Mouse (Mus musculus) CD8-positive naive resting alpha-beta T cell, adult 2 months (primary cell): ENCODE measurements around the gene Borcs5.
A peak's percentile ranks its signal among the peaks of the same experiment; 100 is the strongest.

Source experiments
- DNase-seq, 2 experiments: peaks; one replicate each; pipeline ENCODE4 v3.0.0; 2022; ENCODE audit warnings: low read depth in 2 of 2, low spot score in 2 of 2

Gene Borcs5

DNA sequence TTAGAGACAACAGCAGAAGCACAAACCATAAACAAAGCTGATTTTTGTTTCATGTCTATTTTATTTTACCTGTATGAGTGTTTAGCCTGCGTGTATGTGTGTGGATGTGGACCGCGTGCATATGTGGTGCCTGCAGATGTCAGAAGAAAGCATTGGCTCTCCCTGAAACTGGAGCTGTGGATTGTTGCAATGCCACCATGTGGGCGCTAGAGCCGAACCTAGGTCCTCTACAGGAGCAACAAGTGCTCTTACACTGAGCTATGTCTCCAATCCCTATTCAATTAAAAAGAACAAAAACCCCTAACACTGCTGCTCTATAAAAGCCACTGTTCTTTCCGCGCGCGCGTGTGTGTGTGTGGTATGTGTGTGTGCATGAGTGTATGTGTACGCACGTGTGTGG lies 13.9 kb upstream of the Borcs5 start:
- no peak for DNase-seq

DNA sequence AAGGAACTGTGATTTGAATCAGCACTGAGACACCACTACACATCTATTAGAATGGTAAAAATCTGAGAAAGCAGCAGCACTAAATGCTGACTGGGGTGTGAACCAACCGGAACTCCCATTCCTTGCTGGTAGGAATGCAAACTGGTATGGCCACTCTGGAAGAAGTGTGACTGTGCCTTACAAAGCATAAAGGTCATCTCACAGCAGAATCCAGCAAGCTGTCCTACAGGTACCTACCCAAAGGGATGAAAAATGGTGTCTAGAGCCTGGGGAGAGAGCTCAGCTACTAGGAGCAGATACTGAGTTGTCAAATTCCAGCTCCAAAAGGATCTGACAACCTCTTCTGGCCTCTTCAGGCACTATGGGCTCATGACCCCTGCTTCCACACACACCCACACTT lies 12.7 kb upstream of the Borcs5 start:
- no peak for DNase-seq

DNA sequence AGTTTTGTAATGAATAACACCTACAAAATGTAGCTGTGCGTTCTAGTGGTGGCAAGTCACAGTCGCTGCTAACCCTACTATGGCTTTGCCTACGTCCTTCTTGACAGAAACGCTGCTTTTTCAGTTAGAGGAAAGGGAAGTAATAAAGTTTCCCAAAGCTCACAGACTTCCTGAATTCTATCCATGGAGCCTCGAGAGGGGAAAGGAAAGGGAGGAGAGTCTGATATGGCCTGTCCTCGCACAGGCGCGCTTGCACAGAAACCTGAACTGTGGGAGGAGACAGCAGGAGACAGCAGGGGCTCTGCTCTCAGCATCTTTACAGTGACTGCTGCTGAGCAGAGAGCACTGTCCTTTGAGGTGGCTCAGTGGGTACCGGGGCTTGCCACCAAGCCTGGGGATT lies 8.9 kb upstream of the Borcs5 start:
- DNase-seq = no peak

DNA sequence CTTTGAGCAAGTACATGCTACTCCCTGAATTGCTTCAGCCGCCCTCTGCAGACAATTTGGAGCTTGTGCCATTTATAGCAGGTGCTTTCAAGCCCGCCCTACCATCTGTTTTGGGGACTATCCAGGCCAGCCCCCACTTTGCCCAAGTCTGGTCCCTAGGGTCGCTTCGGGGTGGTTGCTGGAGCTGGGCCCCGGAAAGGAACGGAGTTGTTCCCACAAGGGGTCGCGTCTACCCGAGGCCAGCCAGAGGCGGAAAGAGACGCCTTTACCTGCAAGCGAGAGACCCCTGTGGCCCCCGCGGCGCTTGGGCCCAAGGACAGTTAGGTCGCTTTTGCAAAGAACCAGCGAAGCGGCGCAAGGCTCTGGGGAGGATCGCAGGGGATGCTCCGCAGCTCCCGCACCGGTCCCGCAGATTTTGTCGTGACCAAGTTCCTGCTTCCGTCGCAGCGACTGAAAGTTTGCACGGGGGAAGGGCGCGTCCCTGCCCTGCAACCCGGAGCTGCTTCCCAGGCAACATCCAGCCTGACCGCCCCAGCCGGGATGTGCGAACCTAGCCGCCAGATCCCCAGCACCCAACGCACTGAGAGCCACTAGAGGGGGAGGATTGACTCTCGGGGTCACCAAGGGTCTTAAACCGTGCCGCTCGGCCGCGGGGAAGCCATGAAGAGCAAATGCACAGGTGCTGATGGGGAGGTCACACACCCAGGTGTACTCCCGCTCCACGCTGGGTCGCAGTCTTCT lies 7.2 kb upstream of the Borcs5 start, which contains the start of gene Mansc1:
Mansc1 (minus strand) TSS at position 542 of the 741 bp plus-strand sequence.
- DNase-seq = peak; percentile 20 to 30

DNA sequence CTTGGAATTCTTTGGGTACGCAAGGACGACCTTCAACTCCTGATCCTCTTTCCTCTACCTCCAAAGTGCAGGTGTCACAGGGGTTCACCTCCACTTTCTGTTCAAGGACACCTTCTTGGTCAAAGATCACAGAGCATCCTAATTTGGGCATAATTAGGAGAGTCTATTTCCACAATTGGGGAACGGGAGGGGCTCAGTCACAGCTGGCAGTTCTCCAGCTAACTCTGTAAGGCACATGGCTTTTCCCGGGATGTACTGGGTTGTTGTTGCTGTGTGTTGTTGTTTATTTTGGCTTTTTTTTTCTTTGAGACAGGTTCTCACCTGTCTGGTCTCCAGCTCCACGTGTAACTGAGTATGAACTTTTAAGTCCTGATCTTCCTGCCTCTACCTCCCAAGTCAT lies 6.6 kb upstream of the Borcs5 start:
- no peak for DNase-seq

DNA sequence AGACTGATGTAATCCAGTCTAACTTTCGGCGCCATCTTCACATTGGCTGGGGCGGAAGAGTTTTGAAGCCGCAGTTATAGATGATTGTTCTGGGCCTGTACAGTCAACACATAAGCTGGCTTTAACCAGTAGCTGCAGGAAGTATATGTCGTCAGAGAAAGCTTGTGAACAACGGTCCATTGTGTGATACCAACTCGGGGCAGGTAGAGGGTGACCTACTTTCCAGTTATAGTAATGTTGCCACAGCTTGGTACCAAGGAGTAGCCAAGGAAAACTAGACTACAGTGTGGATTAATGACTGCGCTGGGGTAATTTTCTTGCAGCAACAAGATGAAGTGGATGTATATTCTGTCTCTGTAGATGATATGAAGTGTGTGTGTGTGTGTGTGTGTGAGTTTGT lies 5.8 kb upstream of the Borcs5 start:
- DNase-seq = no peak

DNA sequence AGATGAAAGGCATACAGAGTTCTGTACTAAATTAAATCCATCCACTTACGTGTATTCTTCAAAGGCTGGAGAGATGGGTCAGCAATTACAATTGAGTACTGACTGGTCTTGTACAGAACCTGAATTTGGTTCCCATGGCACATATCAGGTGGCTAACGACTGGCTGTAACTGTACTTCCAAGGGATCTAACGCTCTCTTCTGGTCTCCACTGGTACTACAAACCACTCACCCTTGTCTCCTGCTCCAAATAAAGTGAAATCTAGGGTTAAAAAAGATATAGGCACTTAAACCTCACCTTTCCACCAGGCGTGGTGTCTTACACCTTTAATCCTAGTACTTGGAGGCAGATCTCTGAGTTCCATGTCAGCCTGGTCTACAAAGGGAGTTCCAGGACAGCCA lies 2.8 kb upstream of the Borcs5 start:
- DNase-seq = no peak

DNA sequence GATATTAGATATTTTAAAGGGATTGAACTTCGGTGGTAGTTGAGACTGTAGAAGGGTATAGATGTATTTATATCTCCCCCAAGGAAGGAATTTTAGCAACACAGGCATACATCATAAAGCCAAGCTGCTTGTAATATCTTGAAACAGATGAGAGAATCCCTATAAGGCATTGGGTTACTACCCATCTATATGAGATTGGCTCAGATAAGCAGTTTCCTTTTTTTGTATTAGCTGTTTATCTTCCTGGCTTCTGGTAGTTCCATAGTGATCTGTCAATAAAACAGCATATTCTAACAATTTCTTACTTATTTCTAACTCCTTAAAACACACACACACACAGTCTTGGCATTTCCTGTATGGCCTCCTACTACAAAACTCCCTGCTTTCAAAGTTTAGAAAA lies 590 bp downstream of the Borcs5 start:
- no peak for DNase-seq

DNA sequence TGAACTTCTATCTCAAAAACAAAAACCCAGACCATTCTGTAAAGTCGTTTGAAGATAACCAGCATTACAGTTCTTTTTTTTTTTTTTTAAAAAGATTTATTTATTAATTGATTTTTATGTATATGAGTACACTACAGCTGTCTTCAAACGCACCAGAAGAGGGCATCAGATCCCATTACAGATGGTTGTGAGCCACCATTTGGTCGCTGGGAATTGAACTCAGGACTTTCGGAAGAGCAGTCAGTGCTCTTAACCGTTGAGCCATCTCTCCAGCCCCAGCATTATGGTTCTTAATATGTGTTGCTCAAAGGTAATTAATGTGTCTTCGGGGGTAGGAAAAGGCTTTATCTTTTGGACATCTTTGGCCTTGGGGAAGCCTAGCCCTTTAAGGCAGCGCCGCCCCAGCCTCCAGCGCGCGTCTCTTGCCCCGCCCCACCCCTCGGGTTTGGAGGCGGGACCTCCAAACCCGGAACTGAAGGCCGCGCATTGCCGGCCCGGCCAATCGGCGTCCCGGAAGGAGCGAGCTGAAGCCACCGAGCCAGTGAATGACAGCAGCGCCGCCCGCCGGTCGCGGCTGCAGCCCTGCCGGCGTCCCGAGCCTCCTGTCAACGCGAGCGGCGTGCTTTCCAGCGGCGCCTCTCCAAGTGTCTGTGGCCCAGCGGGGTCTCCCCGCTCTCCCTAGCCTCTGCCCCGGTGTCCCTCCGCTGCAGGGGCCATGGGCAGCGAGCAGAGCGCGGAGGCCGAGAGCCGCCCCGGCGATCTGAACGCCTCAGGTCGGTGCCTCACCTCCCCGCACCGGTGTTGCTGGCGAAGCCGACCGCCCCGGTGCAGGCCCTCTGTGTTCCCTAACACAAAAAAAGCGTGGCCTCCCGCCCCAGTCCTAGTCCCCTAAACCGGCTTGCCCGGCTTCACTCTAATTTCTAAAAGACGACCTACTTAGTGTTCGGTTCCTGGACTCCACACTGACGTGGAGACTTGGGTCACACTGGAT lies 1.5 kb downstream of the Borcs5 start:
- DNase-seq = peak; percentile 87 to 90

DNA sequence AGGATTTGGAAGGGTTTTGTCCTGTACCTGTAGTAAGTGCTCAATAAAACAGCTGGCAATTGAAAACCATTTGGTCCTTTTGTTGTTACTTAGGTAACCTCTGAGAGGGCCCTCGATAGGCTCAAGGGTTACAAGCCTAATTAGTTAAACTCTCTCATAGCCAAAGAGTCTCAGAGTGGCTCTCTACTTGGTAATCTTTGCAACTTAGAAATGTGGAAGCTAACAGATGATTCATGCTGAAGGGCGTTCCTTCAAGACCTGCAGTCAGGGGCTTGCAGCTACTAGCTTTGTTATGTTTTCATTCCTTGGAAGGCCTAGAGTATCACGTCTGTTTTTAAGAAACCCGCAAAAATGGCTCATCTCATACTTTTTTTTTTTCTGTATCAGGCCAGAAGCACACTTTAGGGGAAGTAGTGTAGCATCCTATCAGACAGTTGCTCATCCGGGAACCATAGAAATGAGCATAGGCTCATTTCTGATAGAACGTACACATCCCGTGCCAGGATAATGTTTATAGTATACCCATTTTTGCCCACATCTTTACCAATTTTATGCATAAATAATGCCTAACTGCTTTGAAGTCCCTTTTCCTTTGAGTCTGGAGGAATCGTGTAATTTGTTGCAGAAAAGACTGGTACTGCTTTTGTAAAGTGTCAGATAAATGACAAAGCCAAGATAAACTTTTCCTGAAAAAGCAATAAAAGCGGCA lies 2.6 kb downstream of the Borcs5 start:
- no peak for DNase-seq

DNA sequence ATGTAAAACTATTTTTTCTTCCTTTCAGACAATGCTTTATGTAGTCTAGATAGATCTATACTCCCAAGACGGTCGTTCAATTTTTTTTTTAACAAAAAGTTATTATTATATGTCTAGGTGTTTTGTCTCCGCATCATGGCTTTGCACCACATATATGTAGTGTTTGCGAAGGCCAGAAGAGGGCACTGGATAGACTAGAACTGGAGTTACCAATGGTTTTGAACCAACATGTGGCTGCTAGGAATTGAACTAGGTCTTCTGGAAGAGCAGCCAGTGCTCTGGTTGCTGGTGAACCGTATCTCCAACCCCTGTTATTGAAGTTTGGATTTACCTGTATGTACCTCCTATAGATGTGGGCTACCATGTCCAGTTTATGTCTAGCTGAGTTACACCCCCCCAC lies 4.0 kb downstream of the Borcs5 start:
- no peak for DNase-seq

DNA sequence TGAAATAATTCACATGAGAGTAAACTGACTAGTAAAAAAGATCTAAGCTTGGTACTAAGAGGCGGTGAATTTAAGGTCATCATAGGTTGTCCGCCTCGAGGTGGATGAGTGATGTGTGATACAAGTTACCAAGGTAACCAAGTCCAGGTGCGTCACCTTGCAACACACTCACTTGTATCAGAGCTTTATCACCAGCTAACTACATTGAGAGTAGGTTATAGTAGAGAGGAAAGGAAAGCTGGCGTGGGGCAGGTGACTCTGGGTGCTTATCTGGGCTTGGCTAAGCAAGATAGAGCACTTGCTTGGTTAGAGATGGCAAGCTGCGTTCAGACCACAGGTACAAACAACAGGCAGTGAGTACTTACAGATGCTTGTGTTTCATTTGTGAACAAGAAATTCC lies 7.5 kb downstream of the Borcs5 start:
- no peak for DNase-seq

DNA sequence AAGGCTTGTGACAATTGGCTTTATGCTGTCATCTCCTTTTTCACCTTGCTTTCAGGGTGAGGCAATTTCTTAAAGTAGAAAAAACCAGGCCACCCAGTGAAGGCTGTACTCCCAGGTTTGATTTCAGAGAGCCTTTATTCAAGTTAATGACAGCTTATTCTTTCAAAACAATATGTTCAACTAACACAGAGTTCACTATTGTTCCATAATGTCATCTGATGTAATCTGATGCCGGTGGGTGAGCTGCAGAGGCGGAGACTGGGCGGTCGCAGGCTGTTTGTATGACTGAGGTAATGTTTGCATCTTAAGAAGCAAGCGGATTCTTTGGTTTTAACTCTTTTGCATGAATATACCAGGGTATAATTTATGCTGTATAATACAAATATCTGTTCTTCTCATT lies 8.3 kb downstream of the Borcs5 start:
- no peak for DNase-seq

DNA sequence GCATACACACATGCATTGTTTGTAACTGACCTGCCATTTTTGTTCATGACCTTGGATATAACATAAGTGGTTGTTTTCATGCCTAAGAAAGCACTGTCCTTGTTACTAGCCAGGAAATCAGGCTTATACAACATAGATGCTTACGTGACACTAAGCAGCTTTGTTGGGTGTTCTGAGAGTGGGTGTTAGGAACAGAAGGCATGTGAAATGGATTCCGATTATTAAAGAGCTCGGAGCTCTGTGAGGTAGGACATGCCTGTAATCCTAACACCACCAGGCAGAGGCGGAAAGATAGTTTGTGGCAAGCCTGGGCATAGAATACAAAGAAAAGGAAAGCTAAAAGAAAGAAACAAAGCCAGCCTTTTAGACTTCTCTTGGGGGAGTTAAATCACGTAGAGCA lies 9.0 kb downstream of the Borcs5 start:
- DNase-seq = no peak

DNA sequence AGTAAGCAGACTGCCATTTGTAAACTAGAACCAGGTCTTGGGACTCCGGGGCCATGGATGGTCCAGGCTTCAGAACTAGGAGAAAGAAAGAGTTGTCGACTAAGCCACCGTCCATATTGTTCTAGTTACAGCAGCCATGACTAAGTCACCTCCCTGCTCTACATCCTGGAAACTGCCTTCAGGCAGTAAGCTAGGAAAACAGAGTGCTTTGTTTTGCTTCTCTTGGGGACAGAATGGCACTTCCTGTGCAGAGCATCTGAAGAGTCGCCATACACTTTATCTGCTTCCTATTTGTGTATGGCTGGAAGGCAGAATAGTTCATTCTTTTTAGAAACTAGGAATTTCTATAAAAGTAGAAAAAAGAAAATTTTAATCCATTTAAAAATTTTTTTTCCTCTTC lies 17.2 kb downstream of the Borcs5 start:
- no peak for DNase-seq

DNA sequence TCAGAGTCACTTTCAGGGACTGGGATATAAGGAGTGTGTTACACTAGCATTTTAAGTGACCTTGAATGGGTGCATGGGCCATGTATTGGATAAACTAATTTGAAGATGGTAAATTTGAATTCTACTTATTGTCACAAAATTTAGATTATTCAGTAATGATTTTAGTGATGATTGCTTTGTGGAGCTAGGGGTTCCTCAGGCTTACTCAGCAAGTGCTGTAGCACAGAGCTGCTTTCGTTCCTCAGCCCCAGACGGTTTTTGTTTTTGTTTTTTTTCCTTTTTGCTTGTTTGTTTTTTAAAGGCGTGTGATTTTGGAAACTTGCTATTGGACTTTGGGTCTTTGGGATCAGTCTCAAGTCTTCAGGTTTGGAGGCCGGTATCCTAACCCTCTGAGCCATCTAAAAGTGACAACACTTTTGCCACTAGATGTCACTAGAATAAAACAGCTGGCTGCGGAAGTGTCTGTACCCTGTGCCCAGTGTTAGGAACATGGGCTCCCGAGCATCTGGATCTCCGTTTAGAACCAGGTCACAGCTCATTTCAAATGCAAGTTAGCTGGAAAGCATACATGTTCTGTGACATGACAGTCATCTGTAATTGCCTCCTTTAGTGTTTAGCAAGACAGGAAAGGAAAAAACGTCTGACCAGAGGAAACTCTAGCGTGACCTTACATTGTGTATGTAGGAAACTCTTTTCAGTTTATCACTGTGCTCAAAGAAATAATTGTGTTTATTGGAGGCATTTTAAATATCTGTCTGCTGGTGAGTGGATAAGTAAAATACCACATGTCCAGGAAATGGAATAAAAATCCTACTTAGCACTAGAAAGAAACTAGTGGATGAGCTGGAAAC lies 20.0 kb downstream of the Borcs5 start:
- peak; percentile 29 to 34 for DNase-seq

DNA sequence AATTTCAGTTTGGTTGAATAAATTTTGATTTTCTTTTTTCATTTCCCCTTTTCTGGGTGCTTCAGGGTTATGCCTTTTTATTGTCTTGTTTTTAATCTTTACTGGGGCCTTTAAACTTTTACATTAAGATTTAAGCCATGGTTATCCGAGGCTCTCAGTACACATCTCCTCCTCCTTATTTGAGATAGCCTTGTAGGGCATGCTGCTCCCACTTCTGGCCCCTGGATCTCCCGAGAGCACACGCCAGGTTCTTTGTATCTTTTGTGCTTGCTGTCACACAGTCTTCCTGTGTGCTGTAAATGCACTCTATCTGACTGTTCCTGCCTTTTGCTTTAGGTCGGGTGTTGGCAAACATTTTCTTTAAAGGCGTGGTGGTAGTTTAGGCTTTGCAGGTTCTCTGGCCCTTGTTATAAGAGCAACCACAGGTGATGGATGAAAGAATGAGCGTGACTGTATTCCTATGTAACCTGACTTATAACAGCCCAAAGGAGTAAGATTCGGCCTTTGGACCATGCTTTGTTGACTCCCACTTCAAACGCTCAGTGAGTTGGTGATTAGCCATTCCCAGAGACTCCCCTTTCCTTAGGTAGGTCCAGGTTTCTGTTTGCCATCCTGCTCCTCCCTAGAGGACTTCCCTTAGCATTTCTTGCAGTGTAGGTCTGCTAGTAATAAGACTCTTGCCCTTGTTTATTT lies 21.6 kb downstream of the Borcs5 start:
- no peak for DNase-seq

DNA sequence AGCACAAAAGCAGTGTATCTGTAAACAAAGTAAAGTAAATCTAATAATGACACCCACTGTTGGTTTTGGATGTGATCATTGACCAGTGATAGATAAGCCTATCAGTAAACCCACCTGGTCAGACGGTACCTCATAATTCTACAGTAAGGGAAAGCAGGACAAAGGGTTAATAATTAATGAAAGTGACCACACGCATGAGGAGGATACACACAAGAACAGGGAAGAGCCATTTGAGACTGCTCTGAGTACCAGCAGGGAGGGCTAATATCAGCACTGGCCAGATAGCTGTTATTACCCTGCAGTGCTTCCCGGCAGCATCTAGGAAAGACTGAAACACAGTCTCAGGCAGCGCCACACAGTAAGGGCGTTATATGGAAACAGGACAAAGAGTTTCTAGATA lies 25.3 kb downstream of the Borcs5 start:
- no peak for DNase-seq

DNA sequence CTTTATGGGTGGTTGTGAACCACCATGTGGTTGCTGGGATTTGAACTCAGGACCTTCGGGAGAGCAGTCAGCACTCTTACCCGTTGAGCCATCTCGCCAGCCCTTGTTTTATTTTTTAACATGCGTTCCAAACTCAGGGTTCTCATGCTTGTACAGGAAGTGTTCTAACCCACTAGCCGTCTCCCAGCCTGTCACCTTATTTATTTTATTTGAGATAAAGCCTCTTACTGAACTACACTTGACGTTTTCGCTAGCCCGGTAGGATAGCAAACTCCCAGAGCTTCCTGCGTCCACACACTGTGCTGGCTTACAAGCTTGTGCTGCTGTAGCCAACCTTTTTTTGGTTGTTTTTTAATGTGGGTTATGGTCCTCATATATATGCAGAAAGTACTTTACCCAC lies 26.5 kb downstream of the Borcs5 start:
- no peak for DNase-seq

DNA sequence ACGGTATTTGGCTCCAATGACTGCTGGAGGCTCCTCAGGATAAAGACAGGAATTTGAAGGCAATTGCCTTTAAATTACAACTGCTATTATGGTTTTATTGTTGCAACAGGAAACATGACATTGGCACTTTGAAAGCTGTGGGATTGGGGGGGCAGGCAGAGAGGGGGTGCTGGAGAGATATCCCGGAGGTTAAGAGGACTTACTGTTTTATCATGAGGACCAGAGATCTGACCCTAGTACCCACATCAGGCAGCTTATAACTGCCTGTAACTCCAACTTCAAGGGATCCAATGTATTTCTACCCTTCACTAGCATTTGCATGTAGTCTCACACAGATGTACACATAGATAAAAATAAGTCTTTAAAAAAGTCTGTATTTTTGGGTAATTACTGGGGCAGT lies 29.2 kb downstream of the Borcs5 start:
- DNase-seq = no peak
